Mouse (Mus musculus) hindbrain, embryonic 13.5 days (tissue): Measurements from ENCODE around the gene Ehd2. TPM values are rescaled to one million over a fixed set of nuclear protein-coding genes. Genes with fewer than 3 reads are reported as not detected.
"Not testable (repeated sequence)": the region's sequence is repeated elsewhere in the genome, so short reads cannot be mapped to it uniquely, and the experiment has no call there.

Source experiments
- ATAC-seq: fragments of 200-750 bp; cut with Nextera tagmentation; 2 replicates; pipeline ENCODE4 v1.8.0; 2017; ENCODE audit warnings: moderate TSS enrichment; ENCODE audit not compliant: low FRiP score
- H3K27ac ChIP-seq: fragments of 300-500 bp; sonication (generic); 2 replicates; pipeline ENCODE4 v1.5.1; 2015; ENCODE audit warnings: inconsistent platforms, mild to moderate bottlenecking, moderate library complexity
- H3K27me3 ChIP-seq: fragments of 300-500 bp; sonication (generic); 2 replicates; pipeline ENCODE4 v1.6.1; 2015; ENCODE audit warnings: mild to moderate bottlenecking, inconsistent platforms
- H3K36me3 ChIP-seq: fragments of 300-500 bp; sonication (generic); 2 replicates; pipeline ENCODE4 v1.6.1; 2015; ENCODE audit warnings: mild to moderate bottlenecking, inconsistent platforms
- H3K4me1 ChIP-seq: fragments of 300-500 bp; sonication (generic); replicated peaks from 2 replicates; pipeline ENCODE4 v1.6.1; 2015; ENCODE audit warnings: inconsistent platforms
- H3K4me2 ChIP-seq: fragments of 300-500 bp; sonication (generic); 2 replicates; pipeline ENCODE4 v1.6.1; 2015; ENCODE audit warnings: inconsistent platforms, mild to moderate bottlenecking, moderate library complexity
- H3K4me3 ChIP-seq: fragments of 300-500 bp; sonication (generic); 2 replicates; pipeline ENCODE4 v1.5.1; 2015; ENCODE audit warnings: mild to moderate bottlenecking, inconsistent platforms
- H3K9ac ChIP-seq: fragments of 300-500 bp; sonication (generic); 2 replicates; pipeline ENCODE4 v1.6.1; 2015; ENCODE audit warnings: mild to moderate bottlenecking, inconsistent platforms
- H3K9me3 ChIP-seq: fragments of 300-500 bp; sonication (generic); 2 replicates; pipeline ENCODE4 v1.6.1; 2016; ENCODE audit warnings: inconsistent platforms
- WGBS: fragments of 180-500 bp; shearing (Covaris S2); methylation state at CpG from one replicate; pipeline ENCODE4 v1.1.7; 2015; 5-methylcytosine and 5-hydroxymethylcytosine counted together
- polyA plus RNA-seq: library from polyadenylated mRNA; unstranded; fragments of >200 nt; fragmentation: Nextera tagmentation; extraction: Ambion mirVana; gene quantifications from 2 replicates; pipeline ENCODE4 v1.2.1, GENCODE M21; 2015

Gene Ehd2
- polyA plus RNA-seq, 1 experiment from 2014 or later: 5.2 TPM

DNA sequence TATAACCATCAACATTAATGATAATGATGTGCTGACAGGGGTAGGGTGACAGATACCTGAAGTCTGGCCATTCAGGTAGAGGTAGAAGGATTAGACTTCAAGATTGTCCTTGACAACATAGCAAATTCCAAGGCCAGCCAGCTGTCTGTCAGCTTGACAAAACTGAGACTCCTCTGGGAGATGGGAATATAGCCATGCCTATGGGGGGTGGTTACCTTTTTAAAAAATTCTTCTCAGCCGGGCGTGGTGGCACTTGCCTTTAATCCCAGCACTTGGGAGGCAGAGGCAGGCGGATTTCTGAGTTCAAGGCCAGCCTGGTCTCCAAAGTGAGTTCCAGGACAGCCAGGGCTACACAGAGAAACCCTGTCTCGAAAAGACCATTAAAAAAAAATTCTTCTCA, 51.7 kb downstream of the Ehd2 start:
- H3K27me3 ChIP-seq, H3K9me3 ChIP-seq, H3K4me2 ChIP-seq, ATAC-seq, H3K9ac ChIP-seq, H3K27ac ChIP-seq, H3K4me3 ChIP-seq: not testable (repeated sequence)
- Histone ChIP-seq H3K36me3 (peaks cover 40% of the 10 kb centered on the region), H3K4me1 (peaks cover 14% of the 10 kb centered on the region)
- WGBS: 90% methylated on average over 4 of the region's 4 CpGs

DNA sequence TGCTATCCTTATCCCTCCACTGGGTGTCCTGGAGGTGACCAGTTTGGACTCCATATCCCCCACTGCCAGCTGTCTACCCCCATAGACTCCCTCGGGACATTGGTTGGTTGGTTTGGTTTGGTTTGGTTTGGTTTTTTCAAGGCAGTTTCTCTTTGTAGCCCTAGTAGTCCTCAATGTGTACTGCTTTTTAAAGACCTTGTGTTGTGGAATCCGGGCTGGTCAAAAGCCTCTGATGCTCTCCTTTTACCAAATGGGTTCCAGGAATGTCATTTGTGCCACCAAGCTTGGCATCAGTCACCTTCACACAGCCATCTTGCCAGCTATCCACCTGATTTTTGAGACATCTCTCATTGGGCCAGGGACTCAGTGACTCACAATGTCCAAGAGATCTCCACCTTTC, 52.6 kb downstream of the Ehd2 start:
- no peak overlapping the region for H3K4me3 ChIP-seq
- H3K27ac ChIP-seq: no peak overlapping the region
- H3K36me3 ChIP-seq: peaks cover 34% of the 10 kb centered on the region
- H3K4me2 ChIP-seq: no peak overlapping the region
- peaks cover 5% of the 10 kb centered on the region for H3K4me1 ChIP-seq
- no peaks in the 10 kb centered on the region for H3K9me3 ChIP-seq
- no peak for ATAC-seq
- no peaks in the 10 kb centered on the region for H3K27me3 ChIP-seq
- no peak overlapping the region for H3K9ac ChIP-seq
- 94% methylated on average over 2 of the region's 2 CpGs for WGBS

DNA sequence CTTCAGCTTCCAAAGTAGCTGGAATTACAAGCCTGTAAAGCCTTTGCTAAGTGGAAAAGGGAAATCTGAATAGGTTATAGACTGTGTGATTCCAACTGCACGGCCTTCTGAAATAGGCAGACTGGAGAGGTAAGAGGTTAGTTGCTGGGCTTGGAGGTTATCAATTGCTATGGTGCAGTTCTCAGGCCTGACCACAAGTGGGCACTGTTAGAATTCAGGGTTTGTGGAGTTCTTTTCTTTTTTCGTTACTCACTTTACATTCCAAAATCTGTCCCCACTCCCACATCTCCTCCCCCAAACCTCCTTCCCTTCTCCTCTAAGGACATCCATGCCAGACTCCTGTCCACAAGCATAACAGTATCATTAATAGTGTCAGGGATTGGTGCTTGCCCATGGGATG, 53.1 kb downstream of the Ehd2 start:
- Histone ChIP-seq H3K4me3 (no peak overlapping the region), H3K9ac (no peak overlapping the region), H3K27me3 (no peaks in the 10 kb centered on the region), H3K27ac (no peak overlapping the region), H3K4me2 (no peak overlapping the region), H3K4me1 (no peaks in the 10 kb centered on the region), H3K9me3 (no peaks in the 10 kb centered on the region), H3K36me3 (peaks cover 29% of the 10 kb centered on the region)
- no peak for ATAC-seq
- 44% methylated on average over 2 of the region's 2 CpGs for WGBS

DNA sequence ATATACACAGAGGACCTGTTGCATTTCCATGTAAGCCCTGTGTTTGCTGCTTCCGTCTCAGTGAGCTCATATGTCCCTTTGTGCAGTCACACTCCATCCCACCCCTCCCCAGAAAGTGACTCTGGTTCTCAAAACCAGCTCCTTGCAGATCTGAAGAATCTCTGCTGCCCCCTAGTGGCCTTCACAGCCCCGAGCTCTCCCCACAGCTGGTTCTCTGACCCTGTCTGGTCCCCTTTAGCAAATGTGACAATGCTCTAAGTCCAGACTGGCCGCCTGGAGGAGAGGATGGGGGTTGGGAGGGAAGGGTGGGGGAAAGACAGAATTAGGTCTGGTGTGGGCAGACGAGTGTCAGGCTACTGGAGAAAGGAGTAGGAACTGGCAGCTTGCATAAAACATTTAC, 55.2 kb downstream of the Ehd2 start:
- 0% methylated on average over 4 of the region's 4 CpGs for WGBS
- no peaks in the 10 kb centered on the region for H3K27me3 ChIP-seq
- no peak overlapping the region for H3K27ac ChIP-seq
- H3K4me1 ChIP-seq: no peaks in the 10 kb centered on the region
- H3K4me3 ChIP-seq: no peak overlapping the region
- ATAC-seq: peak; percentile 49
- no peak overlapping the region for H3K9ac ChIP-seq
- H3K9me3 ChIP-seq: no peaks in the 10 kb centered on the region
- no peak overlapping the region for H3K4me2 ChIP-seq
- peaks cover 11% of the 10 kb centered on the region for H3K36me3 ChIP-seq

DNA sequence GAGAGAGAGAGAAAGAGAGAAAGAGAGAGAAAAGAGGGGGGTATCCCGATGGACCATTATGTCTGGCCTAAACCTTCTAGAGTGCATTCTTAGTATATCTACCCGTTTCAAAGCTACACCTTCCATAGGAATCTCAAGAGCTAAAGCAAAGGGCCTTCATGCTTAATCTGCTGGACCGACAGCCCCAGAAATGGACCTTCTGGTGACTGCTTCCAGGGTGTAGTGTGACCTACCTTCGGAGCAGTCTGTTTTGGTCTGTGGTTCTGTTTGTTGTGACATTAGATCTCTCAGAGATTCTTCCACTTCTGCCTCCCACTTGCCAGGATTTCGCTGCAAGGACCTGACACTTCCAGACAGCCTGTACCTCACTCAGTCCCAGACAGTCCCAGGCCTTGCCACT, 56.8 kb downstream of the Ehd2 start:
- Histone ChIP-seq H3K9me3 (no peaks in the 10 kb centered on the region), H3K27ac (no peak overlapping the region)
- WGBS: 87% methylated on average over 5 of the region's 5 CpGs

DNA sequence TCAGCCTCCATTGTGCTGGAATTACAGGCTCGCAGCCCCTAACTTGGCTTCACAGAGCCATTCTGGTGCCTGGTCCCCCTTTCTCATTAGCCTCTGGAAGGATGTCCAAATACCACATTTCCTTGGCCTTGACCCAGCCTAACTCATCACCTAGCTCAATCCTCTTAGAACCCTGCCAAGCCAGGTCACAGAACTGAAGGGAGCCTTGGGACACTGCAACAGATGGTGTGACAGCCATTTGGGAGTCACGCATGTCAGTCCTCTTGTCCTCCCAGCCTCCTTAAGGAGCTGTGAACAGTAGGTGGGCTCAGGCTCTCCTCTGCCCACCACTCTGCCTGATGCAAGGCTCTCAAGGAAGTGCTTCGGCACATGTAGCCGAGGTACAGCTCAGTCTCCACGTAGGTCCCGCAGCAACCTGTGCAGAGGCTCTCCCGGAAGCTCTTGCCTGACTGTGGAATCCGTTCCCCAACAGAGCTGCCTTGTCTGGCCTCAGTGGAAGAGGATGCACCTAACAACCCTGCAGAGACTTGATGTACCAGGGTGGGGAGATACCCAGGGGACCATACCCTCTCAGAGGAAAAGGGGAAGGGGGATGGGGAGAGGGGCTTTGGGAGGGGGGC, 59.3 kb downstream of the Ehd2 start:
- Histone ChIP-seq H3K4me1 (no peaks in the 10 kb centered on the region), H3K4me2 (no peak overlapping the region), H3K4me3 (no peak overlapping the region), H3K27ac (no peak overlapping the region), H3K9me3 (no peaks in the 10 kb centered on the region), H3K27me3 (no peaks in the 10 kb centered on the region), H3K9ac (no peak overlapping the region), H3K36me3 (no peaks in the 10 kb centered on the region)
- WGBS: 79% methylated on average over 8 of the region's 8 CpGs
- no peak for ATAC-seq

More for the DNA sequence above, 56.8 kb downstream of the Ehd2 start:
- Histone ChIP-seq H3K36me3 (no peaks in the 10 kb centered on the region), H3K9ac (no peak overlapping the region), H3K4me1 (no peaks in the 10 kb centered on the region), H3K4me2 (no peak overlapping the region), H3K4me3 (no peak overlapping the region), H3K27me3 (no peaks in the 10 kb centered on the region)
- no peak for ATAC-seq

DNA sequence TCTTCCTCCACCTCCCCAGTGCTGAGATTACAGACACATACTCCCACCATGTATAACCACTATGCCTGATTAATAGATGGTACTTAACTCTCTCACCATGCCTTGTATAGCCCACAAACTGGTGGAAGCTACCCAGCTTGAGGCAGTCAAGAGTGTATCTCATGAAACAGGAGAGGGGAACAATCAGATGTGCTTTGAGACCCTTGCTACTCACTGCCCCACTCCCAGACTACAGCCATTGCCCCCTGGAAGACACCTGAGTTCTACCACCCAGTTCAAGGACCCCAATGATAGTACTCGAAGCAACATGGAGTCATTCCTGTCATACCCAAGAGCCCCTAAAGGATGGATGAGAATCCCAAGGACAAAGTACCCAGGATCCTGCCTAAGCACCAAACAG, 60.8 kb downstream of the Ehd2 start:
- H3K36me3 ChIP-seq: no peaks in the 10 kb centered on the region
- no peak overlapping the region for H3K4me2 ChIP-seq
- H3K4me1 ChIP-seq: no peaks in the 10 kb centered on the region
- no peaks in the 10 kb centered on the region for H3K27me3 ChIP-seq
- H3K9ac ChIP-seq: no peak overlapping the region
- no peak overlapping the region for H3K27ac ChIP-seq
- H3K4me3 ChIP-seq: no peak overlapping the region
- 93% methylated on average over 1 of the region's 1 CpGs for WGBS
- no peak for ATAC-seq
- H3K9me3 ChIP-seq: no peaks in the 10 kb centered on the region

DNA sequence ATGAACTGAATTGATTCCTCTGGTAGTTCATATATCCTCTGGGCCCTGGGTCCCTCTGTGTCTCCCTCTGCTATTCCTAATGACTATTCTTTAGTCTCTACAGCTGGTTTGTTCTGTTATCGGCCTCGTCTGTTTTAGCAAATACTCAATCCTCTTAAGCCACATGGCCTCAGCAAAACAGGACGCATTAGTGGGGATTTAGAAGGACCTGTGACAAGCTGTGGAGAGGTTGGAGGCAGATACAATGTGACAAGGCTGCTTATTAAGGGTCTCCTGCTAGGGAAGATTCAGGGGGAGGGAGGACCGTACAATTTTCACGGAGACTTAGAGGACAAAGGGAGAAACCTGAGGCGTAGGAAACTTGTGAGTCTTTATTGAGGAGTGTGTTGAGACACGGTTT, 61.5 kb downstream of the Ehd2 start:
- 81% methylated on average over 7 of the region's 7 CpGs for WGBS
- no peak overlapping the region for H3K9ac ChIP-seq
- ATAC-seq: no peak
- H3K4me2 ChIP-seq: no peak overlapping the region
- no peaks in the 10 kb centered on the region for H3K4me1 ChIP-seq
- no peaks in the 10 kb centered on the region for H3K27me3 ChIP-seq
- no peaks in the 10 kb centered on the region for H3K9me3 ChIP-seq
- no peak overlapping the region for H3K27ac ChIP-seq
- H3K4me3 ChIP-seq: no peak overlapping the region
- no peaks in the 10 kb centered on the region for H3K36me3 ChIP-seq

DNA sequence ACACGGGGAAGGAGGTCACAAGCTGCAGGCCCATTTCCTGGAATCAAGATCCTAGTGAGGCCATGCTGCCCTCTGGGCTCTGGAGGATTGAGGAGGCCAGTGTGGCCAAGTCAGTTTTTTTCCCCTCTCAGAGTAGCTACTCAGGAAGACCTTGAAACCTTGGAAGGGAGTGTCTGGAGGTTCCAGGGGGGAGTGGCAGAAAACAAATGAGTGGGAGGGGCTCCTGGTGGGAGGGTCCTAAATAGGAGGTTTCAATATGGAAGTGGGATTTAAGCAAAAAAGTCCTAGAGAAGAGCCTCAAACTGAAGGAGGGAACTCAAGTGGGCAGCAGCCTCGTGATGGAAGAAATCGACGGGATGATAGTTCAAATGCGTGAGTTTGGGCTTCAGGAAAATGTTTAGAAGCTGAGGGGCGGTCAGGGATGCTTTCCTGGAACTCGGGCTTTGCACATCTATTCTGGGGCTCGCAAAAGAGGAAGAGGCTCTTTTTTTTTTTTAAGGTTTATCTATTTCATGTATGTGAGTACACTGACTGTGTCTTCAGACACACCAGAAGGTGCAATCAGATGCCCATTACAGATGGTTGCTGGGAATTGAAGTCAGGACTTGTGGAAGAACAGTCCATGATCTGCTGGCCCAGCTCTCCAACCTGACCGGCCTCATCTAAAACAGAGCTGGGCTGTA, 65.9 kb downstream of the Ehd2 start:
- no peaks in the 10 kb centered on the region for H3K27me3 ChIP-seq
- no peak overlapping the region for H3K27ac ChIP-seq
- no peaks in the 10 kb centered on the region for H3K9me3 ChIP-seq
- 80% methylated on average over 9 of the region's 9 CpGs for WGBS
- no peak overlapping the region for H3K4me2 ChIP-seq
- no peak for ATAC-seq
- no peak overlapping the region for H3K4me3 ChIP-seq
- H3K36me3 ChIP-seq: no peaks in the 10 kb centered on the region
- H3K9ac ChIP-seq: no peak overlapping the region
- no peaks in the 10 kb centered on the region for H3K4me1 ChIP-seq

Other genes starting within 250 kb of the Ehd2 start
- gene Obox5, start 217.4 kb downstream of the Ehd2 start, polyA plus RNA-seq: not detected in 2 replicates
- gene Obox6, start 127.9 kb downstream of the Ehd2 start, polyA plus RNA-seq: not detected in 2 replicates
- not detected in 2 replicates for gene Crx, start 87.6 kb downstream of the Ehd2 start, polyA plus RNA-seq
- not detected in 2 replicates for gene Crxos, start 85.0 kb downstream of the Ehd2 start, polyA plus RNA-seq
- 1,371 and 1,383 TPM in 2 replicates for gene Selenow, start 45.2 kb downstream of the Ehd2 start, polyA plus RNA-seq
- gene Nop53, start 21.5 kb downstream of the Ehd2 start, polyA plus RNA-seq: 133 and 135 TPM in 2 replicates
- 8.2 and 8.4 TPM in 2 replicates for gene Bicra, start 80.4 kb upstream of the Ehd2 start, polyA plus RNA-seq
- gene Zfp541, start 94.2 kb upstream of the Ehd2 start, polyA plus RNA-seq: 0.09 TPM in 2 replicates
- gene Napa, start 130.9 kb upstream of the Ehd2 start, polyA plus RNA-seq: 212 and 237 TPM in 2 replicates
- gene Kptn, start 152.3 kb upstream of the Ehd2 start, polyA plus RNA-seq: 37.3 and 42.2 TPM in 2 replicates
- gene Slc8a2, start 162.3 kb upstream of the Ehd2 start, polyA plus RNA-seq: 0.96 and 1.1 TPM in 2 replicates
- 147 and 160 TPM in 2 replicates for gene Meis3, start 207.5 kb upstream of the Ehd2 start, polyA plus RNA-seq